Mouse (Mus musculus): Measurements from ENCODE around the gene Obscn.

GRCm38 (mm10) chr11:58978706-58979030 is 157.5 kb downstream of the Obscn start:
- TF ChIP-seq TAL1 (IDR thresholded peaks at IDR 0.05; ENCODE audit: low read length): no peak
- no peak for TF ChIP-seq CTCF (IDR thresholded peaks at IDR 0.05 in 2 of 3, conservative IDR thresholded peaks at IDR 0.05 in 1 of 3; ENCODE audit: control insufficient read depth in 1 of 3, insufficient read depth in 1 of 3, low read depth in 2 of 3, low read length in 3 of 3, poor library complexity in 1 of 3, severe bottlenecking in 1 of 3)
- TF ChIP-seq POLR2A (IDR thresholded peaks at IDR 0.05; ENCODE audit: control insufficient read depth in 1 of 2, insufficient read depth in 1 of 2, low read depth in 1 of 2, low read length in 2 of 2, poor library complexity in 1 of 2): no peak
- TF ChIP-seq POLR2AphosphoS5 (IDR thresholded peaks at IDR 0.05; ENCODE audit: borderline replicate concordance, low read depth, low read length): no peak
- TF ChIP-seq GATA1 (IDR thresholded peaks at IDR 0.05; ENCODE audit: low read depth, low read length): no peak
- no peak for TF ChIP-seq POLR2AphosphoS2 (IDR thresholded peaks at IDR 0.05; ENCODE audit: low read length)
- TF ChIP-seq CHD1 (IDR thresholded peaks at IDR 0.05; ENCODE audit: low read depth, low read length): no peak
- 0 out of 2 replicates have a peak, but pooled peaks have one; percentile 15 for TF ChIP-seq MYC (IDR thresholded peaks at IDR 0.05; ENCODE audit: low read depth, low read length)
- TF ChIP-seq HCFC1 (IDR thresholded peaks at IDR 0.05; ENCODE audit: low read depth, low read length): no peak
- no peak for TF ChIP-seq CHD2 (IDR thresholded peaks at IDR 0.05; ENCODE audit: low read length)
- TF ChIP-seq USF1 (IDR thresholded peaks at IDR 0.05; ENCODE audit: low read depth, low read length): no peak

Data from MEL (cell line).